Mouse (Mus musculus) G1E (cell line): ENCODE data around the gene Mctp1.

Experiments
- GATA1 ChIP-seq: IDR thresholded peaks from 2 replicates; pipeline ENCODE4 v1.6.1; 2012; ENCODE audit warnings: borderline replicate concordance, low read length, inconsistent platforms, mixed read lengths
- GATA2 ChIP-seq: IDR thresholded peaks from 2 replicates; pipeline ENCODE4 v1.6.1; 2012; ENCODE audit warnings: low read depth, low read length, inconsistent platforms, borderline replicate concordance

GRCm38 (mm10) chr13:77063221-77063620, 678.9 kb downstream of the Mctp1 start:
- no peak for TF ChIP-seq GATA2
- no peak for TF ChIP-seq GATA1
